Mouse (Mus musculus) CH12.LX (cell line): ENCODE results near the gene Taf11. TPM values are rescaled to one million over a fixed set of nuclear protein-coding genes. Genes with fewer than 3 reads are reported as not detected.

Experiments used
- DNase-seq: peaks from one replicate; pipeline ENCODE4 v3.0.0-alpha.2; 2013; ENCODE audit errors: extremely low read depth
- H3K27ac ChIP-seq: 2 replicates; pipeline ENCODE4 v1.5.1; 2012; ENCODE audit warnings: low read depth, mild to moderate bottlenecking, control low read depth, moderate library complexity; ENCODE audit not compliant: insufficient read depth
- H3K27me3 ChIP-seq: replicated peaks from 2 replicates; pipeline ENCODE3; 2012; ENCODE audit warnings: inconsistent platforms
- H3K36me3 ChIP-seq, 2 experiments: replicated peaks in 1 of 2; 2 replicates each; pipeline versions ENCODE3 to v1.6.1; 2012; ENCODE audit warnings: inconsistent platforms in 1 of 2, low read length in 1 of 2, mild to moderate bottlenecking in 1 of 2, mixed read lengths in 1 of 2, moderate library complexity in 1 of 2; ENCODE audit not compliant: control insufficient read depth in 1 of 2, insufficient read depth in 1 of 2
- H3K4me1 ChIP-seq, 2 experiments: 2 replicates each; pipeline ENCODE4 v1.6.1; 2012; ENCODE audit warnings: inconsistent platforms in 1 of 2, moderate library complexity in 1 of 2; ENCODE audit not compliant: insufficient read depth in 2 of 2, control insufficient read depth in 1 of 2
- H3K4me2 ChIP-seq: 2 replicates; pipeline ENCODE4 v1.6.1; 2012; ENCODE audit warnings: low read depth, mild to moderate bottlenecking, control low read depth; ENCODE audit not compliant: poor library complexity, insufficient read depth, severe bottlenecking
- H3K4me3 ChIP-seq, 3 experiments: fragments of 150-350 bp in 1 of 3; sonication (generic) in 1 of 3; replicated peaks in 1 of 3; 2 replicates each; pipeline versions ENCODE3 to v1.5.1; 2011 to 2012; ENCODE audit warnings: low read depth in 2 of 3, low read length in 2 of 3, mild to moderate bottlenecking in 2 of 3, moderate library complexity in 2 of 3, control low read depth in 1 of 3, improper control_type of control experiment in 1 of 3, inconsistent platforms in 1 of 3, mixed read lengths in 1 of 3; ENCODE audit not compliant: poor library complexity in 1 of 3
- H3K79me2 ChIP-seq: replicated peaks from 2 replicates; pipeline ENCODE4 v1.6.1; 2012; ENCODE audit warnings: mild to moderate bottlenecking, moderate library complexity; ENCODE audit not compliant: control insufficient read depth, poor library complexity, insufficient read depth, severe bottlenecking; ENCODE audit errors: extremely low read depth
- H3K9ac ChIP-seq: 2 replicates; pipeline ENCODE4 v1.6.1; 2012; ENCODE audit warnings: low read depth, mild to moderate bottlenecking, control low read depth, moderate library complexity; ENCODE audit not compliant: insufficient read depth
- H3K9me3 ChIP-seq: replicated peaks from 2 replicates; pipeline ENCODE3; 2012; ENCODE audit warnings: low read length, inconsistent platforms, mixed read lengths
- BHLHE40 ChIP-seq: IDR thresholded peaks from 2 replicates; pipeline ENCODE4 v1.6.1; 2011; ENCODE audit warnings: mild to moderate bottlenecking, low read depth, low read length, improper control_type of control experiment
- CTCF ChIP-seq, 2 experiments: IDR thresholded peaks in 1 of 2; conservative IDR thresholded peaks in 1 of 2; 2 replicates each; pipeline ENCODE4 v1.5.1; 2011 to 2012; ENCODE audit warnings: low read depth in 2 of 2, low read length in 2 of 2, improper control_type of control experiment in 1 of 2, inconsistent platforms in 1 of 2, mild to moderate bottlenecking in 1 of 2, moderate library complexity in 1 of 2
- E2F4 ChIP-seq: IDR thresholded peaks from 2 replicates; pipeline ENCODE4 v1.6.1; 2011; ENCODE audit warnings: low read depth, low read length, improper control_type of control experiment; ENCODE audit not compliant: insufficient replicate concordance
- ELF1 ChIP-seq: IDR thresholded peaks from 2 replicates; pipeline ENCODE4 v1.6.1; 2014; ENCODE audit warnings: low read depth, mild to moderate bottlenecking, inconsistent platforms, low read length, improper control_type of control experiment
- EP300 ChIP-seq: IDR thresholded peaks from 2 replicates; pipeline ENCODE4 v1.6.1; 2011; ENCODE audit warnings: low read length, improper control_type of control experiment
- ETS1 ChIP-seq: conservative IDR thresholded peaks from 2 replicates; pipeline ENCODE4 v1.6.1; 2012; ENCODE audit warnings: low read depth, mild to moderate bottlenecking, inconsistent platforms, low read length, improper control_type of control experiment, moderate library complexity
- GABPA ChIP-seq: IDR thresholded peaks from 2 replicates; pipeline ENCODE4 v1.6.1; 2012; ENCODE audit warnings: low read depth, low read length, improper control_type of control experiment, inconsistent platforms; ENCODE audit not compliant: insufficient replicate concordance
- HCFC1 ChIP-seq: IDR thresholded peaks from 2 replicates; pipeline ENCODE4 v1.6.1; 2012; ENCODE audit warnings: low read depth, mild to moderate bottlenecking, inconsistent platforms, low read length, improper control_type of control experiment
- JUN ChIP-seq: IDR thresholded peaks from 2 replicates; pipeline ENCODE4 v1.6.1; 2011; ENCODE audit warnings: low read depth, mild to moderate bottlenecking, low read length, improper control_type of control experiment, moderate library complexity; ENCODE audit not compliant: insufficient read depth
- JUND ChIP-seq: conservative IDR thresholded peaks from 2 replicates; pipeline ENCODE4 v1.6.1; 2011; ENCODE audit warnings: low read depth, low read length, improper control_type of control experiment
- KAT2A ChIP-seq: IDR thresholded peaks from 2 replicates; pipeline ENCODE4 v1.6.1; 2012; ENCODE audit warnings: low read length, improper control_type of control experiment, inconsistent platforms; ENCODE audit not compliant: insufficient replicate concordance
- MAFK ChIP-seq: IDR thresholded peaks from 2 replicates; pipeline ENCODE4 v1.6.1; 2011; ENCODE audit warnings: low read length, improper control_type of control experiment; ENCODE audit not compliant: insufficient replicate concordance
- MAX ChIP-seq: IDR thresholded peaks from 2 replicates; pipeline ENCODE4 v1.6.1; 2011; ENCODE audit warnings: low read length, improper control_type of control experiment
- MAZ ChIP-seq: IDR thresholded peaks from 2 replicates; pipeline ENCODE4 v1.6.1; 2012; ENCODE audit warnings: low read depth, mild to moderate bottlenecking, inconsistent platforms, low read length, improper control_type of control experiment, moderate library complexity
- MEF2A ChIP-seq: IDR thresholded peaks from 2 replicates; pipeline ENCODE4 v1.6.1; 2014; ENCODE audit warnings: low read depth, mild to moderate bottlenecking, inconsistent platforms, low read length, improper control_type of control experiment, borderline replicate concordance
- MXI1 ChIP-seq: IDR thresholded peaks from 2 replicates; pipeline ENCODE4 v1.6.1; 2011; ENCODE audit warnings: mild to moderate bottlenecking, low read depth, low read length, improper control_type of control experiment
- MYC ChIP-seq: IDR thresholded peaks from 2 replicates; pipeline ENCODE4 v1.6.1; 2011; ENCODE audit warnings: low read depth, mild to moderate bottlenecking, improper control_type of control experiment, low read length
- NELFE ChIP-seq: IDR thresholded peaks from 2 replicates; pipeline ENCODE4 v1.6.1; 2011; ENCODE audit warnings: low read depth, low read length, improper control_type of control experiment
- NRF1 ChIP-seq: IDR thresholded peaks from 2 replicates; pipeline ENCODE4 v1.6.1; 2014; ENCODE audit warnings: low read depth, mild to moderate bottlenecking, inconsistent platforms, low read length, improper control_type of control experiment, moderate library complexity
- PAX5 ChIP-seq: IDR thresholded peaks from 2 replicates; pipeline ENCODE4 v1.6.1; 2012; ENCODE audit warnings: low read length, inconsistent platforms, mixed read lengths
- POLR2A ChIP-seq: IDR thresholded peaks from 2 replicates; pipeline ENCODE4 v1.6.1; 2011; ENCODE audit warnings: low read depth, mild to moderate bottlenecking, improper control_type of control experiment, low read length
- POLR2AphosphoS2 ChIP-seq: IDR thresholded peaks from 2 replicates; pipeline ENCODE4 v1.6.1; 2011; ENCODE audit warnings: low read depth, low read length, improper control_type of control experiment
- RAD21 ChIP-seq: IDR thresholded peaks from 2 replicates; pipeline ENCODE4 v1.6.1; 2011; ENCODE audit warnings: low read depth, mild to moderate bottlenecking, low read length, improper control_type of control experiment, moderate library complexity
- RCOR1 ChIP-seq: conservative IDR thresholded peaks from 2 replicates; pipeline ENCODE4 v1.6.1; 2012; ENCODE audit warnings: low read depth, mild to moderate bottlenecking, inconsistent platforms, low read length, improper control_type of control experiment
- SIN3A ChIP-seq: IDR thresholded peaks from 2 replicates; pipeline ENCODE4 v1.6.1; 2012; ENCODE audit warnings: low read length, improper control_type of control experiment, inconsistent platforms
- SMC3 ChIP-seq: IDR thresholded peaks from 2 replicates; pipeline ENCODE4 v1.6.1; 2011; ENCODE audit warnings: low read depth, low read length, improper control_type of control experiment
- TBP ChIP-seq: conservative IDR thresholded peaks from 2 replicates; pipeline ENCODE4 v1.6.1; 2011; ENCODE audit warnings: low read depth, low read length, improper control_type of control experiment
- TCF12 ChIP-seq: IDR thresholded peaks from 2 replicates; pipeline ENCODE4 v1.6.1; 2014; ENCODE audit warnings: low read depth, mild to moderate bottlenecking, inconsistent platforms, low read length, improper control_type of control experiment
- UBTF ChIP-seq: IDR thresholded peaks from 2 replicates; pipeline ENCODE4 v1.6.1; 2012; ENCODE audit warnings: low read depth, mild to moderate bottlenecking, inconsistent platforms, low read length, improper control_type of control experiment, moderate library complexity
- USF1 ChIP-seq: IDR thresholded peaks from 2 replicates; pipeline ENCODE4 v1.6.1; 2014; ENCODE audit warnings: low read depth, mild to moderate bottlenecking, inconsistent platforms, low read length, improper control_type of control experiment
- USF2 ChIP-seq: conservative IDR thresholded peaks from 2 replicates; pipeline ENCODE4 v1.6.1; 2011; ENCODE audit warnings: low read depth, low read length, improper control_type of control experiment
- ZC3H11A ChIP-seq: IDR thresholded peaks from 2 replicates; pipeline ENCODE4 v1.6.1; 2012; ENCODE audit warnings: low read depth, mild to moderate bottlenecking, inconsistent platforms, low read length, improper control_type of control experiment
- ZKSCAN1 ChIP-seq: IDR thresholded peaks from 2 replicates; pipeline ENCODE4 v1.6.1; 2012; ENCODE audit warnings: low read depth, inconsistent platforms, low read length, improper control_type of control experiment, borderline replicate concordance
- ZMIZ1 ChIP-seq: IDR thresholded peaks from 2 replicates; pipeline ENCODE4 v1.6.1; 2012; ENCODE audit warnings: low read depth, mild to moderate bottlenecking, inconsistent platforms, low read length, improper control_type of control experiment
- ZNF384 ChIP-seq: IDR thresholded peaks from 2 replicates; pipeline ENCODE4 v1.6.1; 2012; ENCODE audit warnings: low read depth, low read length, improper control_type of control experiment, inconsistent platforms
- dilution Hi-C: fragments of 300-500 bp; cut with MboI; formaldehyde crosslinking; loops from 2 replicates; pipeline ENCODE4 v1.14.3; 2020; ENCODE audit warnings: low sequenced_read_pairs; ENCODE audit not compliant: extremely low pct_unique_long_range_greater_than_20kb, extremely low pct_ligation_motif_present
- in situ Hi-C: fragments of 300-500 bp; cut with MboI; formaldehyde crosslinking; loops from 3 replicates; pipeline ENCODE4 v1.14.3; 2019; ENCODE audit warnings: low sequenced_read_pairs, low pct_ligation_motif_present, low pct_unique_long_range_greater_than_20kb, mixed read lengths
- polyA plus RNA-seq: library from polyadenylated mRNA; unstranded; fragments of >175 nt; gene quantifications from 2 replicates; pipeline ENCODE4 v1.2.1, GENCODE M21; 2012; ENCODE audit warnings: low read depth; ENCODE audit not compliant: insufficient read length
- total RNA-seq, 2 experiments: library from RNA; depleted of rRNA; stranded (reverse); fragments of 300-350 nt in 1 of 2; fragments of >200 nt in 1 of 2; gene quantifications; 2 replicates each; pipeline ENCODE4 v1.2.3; 2012 to 2014

Taf11 gene
- total RNA-seq (2012; rRNA removed) (36.9 and 45.9 TPM in 2 replicates), total RNA-seq (2014; rRNA removed) (41.1 and 44.0 TPM in 2 replicates), polyA plus RNA-seq (70.9 and 74.7 TPM in 2 replicates)

- peak; percentile 25 for DNase-seq
- in situ Hi-C loops (no loop called here), dilution Hi-C loops (no loop called here)
- Histone ChIP-seq H3K79me2 (no peaks in the 10 kb centered on the region; the same call in none of the 2 replicates), H3K4me3 (peak within 1 kb of the TSS; percentile 66 to 84 (median 74)), H3K9ac (peak within 1 kb of the TSS; percentile 55), H3K36me3 (peaks cover 3 to 23% of the 10 kb centered on the region in 2 experiments), H3K4me2 (peak within 1 kb of the TSS; percentile 77), H3K27me3 (no peaks in the 10 kb centered on the region), H3K27ac (peak within 1 kb of the TSS; percentile 42), H3K9me3 (no peaks in the 10 kb centered on the region), H3K4me1 (peaks cover 3 to 22% of the 10 kb centered on the region in 2 experiments; a peak in 3 of 4 replicates)
- TF ChIP-seq PAX5 (no peak), ZMIZ1 (no peak), MXI1 (peak; percentile 21), NRF1 (no peak), CTCF (conservative IDR thresholded peaks at IDR 0.05 in 1 of 2, IDR thresholded peaks at IDR 0.05 in 1 of 2; ENCODE audit: low read depth in 2 of 2, low read length in 2 of 2) (no peak), USF2 (no peak), USF1 (no peak), POLR2AphosphoS2 (no peak), JUND (no peak), HCFC1 (no peak), ZKSCAN1 (no peak), NELFE (no peak), SMC3 (no peak), MAFK (peak; percentile 27; the same call in 1 of the 2 replicates), E2F4 (no peak), KAT2A (no peak), MYC (no peak), BHLHE40 (0 out of 2 replicates have a peak, but pooled peaks have one; percentile 4), EP300 (no peak), ELF1 (no peak), RCOR1 (no peak), MAX (no peak), TBP (no peak), JUN (no peak), ETS1 (no peak), POLR2A (no peak), MAZ (no peak), GABPA (no peak), UBTF (no peak; the same call in 1 of the 2 replicates), MEF2A (no peak), TCF12 (no peak), ZC3H11A (no peak), SIN3A (peak; percentile 49), ZNF384 (no peak), RAD21 (no peak)
Observed at GRCm38 (mm10) chr17:27909622-27910500, at the start of gene Taf11. TSS of gene Taf11 (minus strand) at chr17:27909844.
